Mouse (Mus musculus) gonadal fat pad, adult 2 months (tissue): ENCODE measurements around the gene Senp5. TPM values are rescaled to one million over a fixed set of nuclear protein-coding genes. Genes with fewer than 3 reads are reported as not detected.
A peak's percentile ranks its signal among the peaks of the same experiment; 100 is the strongest.
"Not testable (repeated sequence)": the region's sequence is repeated elsewhere in the genome, so short reads cannot be mapped to it uniquely, and the experiment has no call there.

ENCODE experiments used
- DNase-seq: peaks from one replicate; pipeline ENCODE4 v3.0.0-alpha.2; 2012; ENCODE audit warnings: low read depth
- polyA plus RNA-seq: library from polyadenylated mRNA; depleted of rRNA; stranded (reverse); fragments of >200 nt; gene quantifications from 2 replicates; pipeline ENCODE4 v1.2.3, GENCODE M21; 2012; rRNA removed

Gene Senp5
- polyA plus RNA-seq: 8.4 and 8.6 TPM in 2 replicates

GRCm38 (mm10) chr16:32002509-32003477 lies at the start of gene Senp5:
Gene Senp5 (minus strand): TSS chr16:32003287.
- DNase-seq: peak; percentile 61

GRCm38 (mm10) chr16:32042367-32042766 lies 39.3 kb upstream of the Senp5 start:
- no peak for DNase-seq

GRCm38 (mm10) chr16:32019678-32020077 lies 16.6 kb upstream of the Senp5 start:
- DNase-seq: no peak

GRCm38 (mm10) chr16:32010330-32010729 lies 7.2 kb upstream of the Senp5 start:
- DNase-seq: no peak

- no peak for DNase-seq
Observed at GRCm38 (mm10) chr16:32009913-32010312, 6.8 kb upstream of the Senp5 start.

- DNase-seq: no peak
Observed at GRCm38 (mm10) chr16:32008529-32009293, 5.6 kb upstream of the Senp5 start.

- DNase-seq: no peak
Observed at GRCm38 (mm10) chr16:32004731-32005130, 1.6 kb upstream of the Senp5 start.

GRCm38 (mm10) chr16:31996371-31996770 lies 6.7 kb downstream of the Senp5 start:
- no peak for DNase-seq

GRCm38 (mm10) chr16:31993946-31994345 lies 9.1 kb downstream of the Senp5 start:
- DNase-seq: no peak

GRCm38 (mm10) chr16:31993195-31993594 lies 9.9 kb downstream of the Senp5 start:
- DNase-seq: no peak

GRCm38 (mm10) chr16:31992039-31992438 lies 11.0 kb downstream of the Senp5 start:
- no peak for DNase-seq

GRCm38 (mm10) chr16:31980946-31981345 lies 22.1 kb downstream of the Senp5 start:
- DNase-seq: no peak

GRCm38 (mm10) chr16:31979501-31979900 lies 23.6 kb downstream of the Senp5 start:
- DNase-seq: no peak

GRCm38 (mm10) chr16:31975258-31975657 lies 27.8 kb downstream of the Senp5 start:
- DNase-seq: no peak

- DNase-seq: no peak
Observed at GRCm38 (mm10) chr16:31963224-31963623, 39.9 kb downstream of the Senp5 start.

GRCm38 (mm10) chr16:31948345-31948774 lies 54.7 kb downstream of the Senp5 start, which contains the start of the genes 0610012G03Rik and Ncbp2:
Gene 0610012G03Rik (minus strand): TSS chr16:31948494.
Gene Ncbp2 (plus strand): TSS chr16:31948513.
- DNase-seq: no peak

- DNase-seq: no peak
Observed at GRCm38 (mm10) chr16:31947901-31948316, 55.2 kb downstream of the Senp5 start.

- DNase-seq: no peak
Observed at GRCm38 (mm10) chr16:31947333-31947732, 55.8 kb downstream of the Senp5 start.

GRCm38 (mm10) chr16:31945986-31946385 lies 57.1 kb downstream of the Senp5 start:
- not testable (repeated sequence) for DNase-seq

- no peak for DNase-seq
Observed at GRCm38 (mm10) chr16:31945372-31945771, 57.7 kb downstream of the Senp5 start.

- DNase-seq: no peak
Observed at GRCm38 (mm10) chr16:31944698-31945255, 58.3 kb downstream of the Senp5 start.

- DNase-seq: no peak
Observed at GRCm38 (mm10) chr16:31943980-31944379, 59.1 kb downstream of the Senp5 start.
